Comparison of ENCODE assay signal across 9 mouse cellular contexts in genomic region chr16:22341236-22341671, GRCm38 (mm10).
A peak's percentile ranks its signal among the peaks of the same experiment; 100 is the strongest.
DNase-seq lines count a peak whose midpoint lies in the region; ATAC-seq lines count a peak whose summit lies in the region.
"Had no signal": no experiment of that assay in that cellular context is flagged by ENCODE, and none has a peak within 500 bp of the region (broad histone marks: within the 10 kb centered on the region; RNA-seq: fewer than 3 reads in every experiment).

No protein-coding gene starts in this region.

- H3K27ac ChIP-seq in midbrain, embryonic 11.5 days (ENCODE audit: low read depth, low read length): no peak overlapping the region
- H3K27ac ChIP-seq: liver, embryonic 12.5 days had no signal

- H3K9ac ChIP-seq in midbrain, embryonic 11.5 days (ENCODE audit: low read length): no peak overlapping the region
- H3K9ac ChIP-seq: liver, embryonic 12.5 days had no signal

- H3K27me3 ChIP-seq in midbrain, embryonic 11.5 days (ENCODE audit: control insufficient read depth, insufficient read depth, low read length): no peaks in the 10 kb centered on the region
- H3K27me3 ChIP-seq: liver, embryonic 12.5 days had no signal

- no peaks in the 10 kb centered on the region for H3K4me1 ChIP-seq in midbrain, embryonic 11.5 days (ENCODE audit: control insufficient read depth, insufficient read depth, low read length)
- H3K4me1 ChIP-seq: liver, embryonic 12.5 days had no signal

- H3K36me3 ChIP-seq in midbrain, embryonic 11.5 days (ENCODE audit: control insufficient read depth, insufficient read depth, low read length): no peaks in the 10 kb centered on the region
- H3K36me3 ChIP-seq: liver, embryonic 12.5 days had no signal

- peak; percentile 90 for DNase-seq in heart, adult 11 months
- no peak for DNase-seq in heart, postnatal 25 days (ENCODE audit: low spot score)
- DNase-seq in testis, postnatal 14 days (ENCODE audit: low spot score): peak; percentile 21
- DNase-seq in testis, postnatal 10 days (ENCODE audit: low spot score): no peak
- peak; percentile 50 for DNase-seq in heart, adult 8-10 months (ENCODE audit: low spot score)
- peak; percentile 53 for DNase-seq in skeletal muscle tissue, adult 2 months (ENCODE audit: low read depth, low spot score)
- DNase-seq in B cell, adult 2 months: no peak
- no peak for DNase-seq in midbrain, embryonic 11.5 days (ENCODE audit: low spot score, missing footprints)

- H3K9me3 ChIP-seq in midbrain, embryonic 11.5 days (ENCODE audit: control insufficient read depth, low read length): no peaks in the 10 kb centered on the region
- H3K9me3 ChIP-seq: liver, embryonic 12.5 days had no signal

- no peak overlapping the region for H3K4me2 ChIP-seq in midbrain, embryonic 11.5 days
- H3K4me2 ChIP-seq: liver, embryonic 12.5 days had no signal

- no peak for ATAC-seq in midbrain, embryonic 11.5 days (ENCODE audit: low FRiP score)
- ATAC-seq: liver, embryonic 12.5 days had no signal

- 93% methylated on average over 4 of the region's 4 CpGs for WGBS in midbrain, embryonic 11.5 days

- no peak overlapping the region for H3K4me3 ChIP-seq in midbrain, embryonic 11.5 days (ENCODE audit: low read depth, low read length)
- H3K4me3 ChIP-seq: liver, embryonic 12.5 days had no signal

- intact Hi-C loops in heart, postnatal 25 days (cut with DNase I): no loop called here

Comparison
In these comparisons a context has a peak if more than half of its experiments do, and no peak if none do; other contexts are left out.
1. DNase-seq: peak in heart, adult 11 months (single experiment), testis, postnatal 14 days (single experiment), heart, adult 8-10 months (single experiment) and skeletal muscle tissue, adult 2 months (single experiment); none in heart, postnatal 25 days (single experiment), testis, postnatal 10 days (single experiment), B cell, adult 2 months (0 of 2) and midbrain, embryonic 11.5 days (single experiment).